In genomic region chr9:66952321-66952720, GRCm38 (mm10) we compare ENCODE assay signal across 15 mouse cellular contexts. TPM values are rescaled to one million over a fixed set of nuclear protein-coding genes. Genes with fewer than 3 reads are reported as not detected.
DNase-seq lines count a peak whose midpoint lies in the region; ATAC-seq and TF ChIP-seq lines count a peak whose summit lies in the region.
"Had no signal": no experiment of that assay in that cellular context is flagged by ENCODE, and none has a peak within 500 bp of the region (broad histone marks: within the 10 kb centered on the region; RNA-seq: fewer than 3 reads in every experiment).

No protein-coding gene starts in this region.

- TF ChIP-seq EP300 in liver, postnatal 0 days (IDR thresholded peaks at IDR 0.05; ENCODE audit: low read depth), result no peak

- no peak overlapping the region for H3K4me3 ChIP-seq in liver, postnatal 0 days (ENCODE audit: low read depth, low read length)
- H3K4me3 ChIP-seq: embryonic facial prominence, embryonic 10.5 days; forebrain, embryonic 13.5 days; heart, embryonic 12.5 days; hindbrain, embryonic 15.5 days had no signal

- H3K27me3 ChIP-seq in liver, postnatal 0 days (ENCODE audit: insufficient read depth, low read length), result no peaks in the 10 kb centered on the region
- H3K27me3 ChIP-seq: forebrain, embryonic 13.5 days; heart, embryonic 12.5 days; hindbrain, embryonic 15.5 days had no signal

- intact Hi-C loops in gastrocnemius, postnatal 36 days (cut with DNase I), result no loop called here

- no peak overlapping the region for H3K27ac ChIP-seq in liver, postnatal 0 days (ENCODE audit: low read depth)
- H3K27ac ChIP-seq: embryonic facial prominence, embryonic 10.5 days; forebrain, embryonic 13.5 days; hindbrain, embryonic 15.5 days had no signal

- no peaks in the 10 kb centered on the region for H3K9me3 ChIP-seq in liver, postnatal 0 days (ENCODE audit: low read length)
- H3K9me3 ChIP-seq: embryonic facial prominence, embryonic 10.5 days; forebrain, embryonic 13.5 days; heart, embryonic 12.5 days; hindbrain, embryonic 15.5 days had no signal

- peaks cover 9% of the 10 kb centered on the region for H3K36me3 ChIP-seq in liver, postnatal 0 days (replicated peaks; ENCODE audit: insufficient read depth, low read length)

- TF ChIP-seq CTCF in liver, postnatal 0 days (IDR thresholded peaks at IDR 0.05; ENCODE audit: low read depth), result no peak

- H3K4me2 ChIP-seq in liver, postnatal 0 days (ENCODE audit: low read depth, low read length), result no peak overlapping the region
- H3K4me2 ChIP-seq: forebrain, embryonic 13.5 days; heart, embryonic 12.5 days; hindbrain, embryonic 15.5 days had no signal

- no peak overlapping the region for H3K9ac ChIP-seq in liver, postnatal 0 days (replicated peaks)
- H3K9ac ChIP-seq: forebrain, embryonic 13.5 days; forebrain, postnatal 0 days; heart, embryonic 12.5 days; hindbrain, embryonic 15.5 days had no signal

- DNase-seq in gastrocnemius, postnatal 25 days, result peak; percentile 38
- no peak for DNase-seq in gastrocnemius, postnatal 36 days
- DNase-seq in kidney, adult 8-10 months, result peak; percentile 25 to 34
- no peak for DNase-seq in kidney, postnatal 10 days
- peak; percentile 5 for DNase-seq in liver, postnatal 0 days
- no peak for DNase-seq in liver
- DNase-seq: adrenal gland, adult 2 months; adrenal gland, postnatal 25 days; cerebellum, adult 18-20 months; cerebellum, adult 9-11 months; forebrain, postnatal 0 days had no signal

- no peaks in the 10 kb centered on the region for H3K4me1 ChIP-seq in liver, postnatal 0 days (ENCODE audit: insufficient read depth)
- H3K4me1 ChIP-seq: embryonic facial prominence, embryonic 10.5 days; forebrain, embryonic 13.5 days; heart, embryonic 12.5 days; hindbrain, embryonic 15.5 days had no signal

- no peak for ATAC-seq in liver, postnatal 0 days
- ATAC-seq: forebrain, embryonic 13.5 days; forebrain, postnatal 0 days had no signal

- 68% methylated on average over 8 of the region's 8 CpGs for WGBS in liver, postnatal 0 days (ENCODE audit: insufficient replicate concordance)

RNA-seq across cellular contexts. Expression of gene Rps27l, which starts 6.4 kb away (rescaled TPM):
- 100 to 1,000 TPM; 198 to 200 TPM for total RNA-seq in gastrocnemius, postnatal 25 days (2021)
- total RNA-seq in gastrocnemius, postnatal 36 days (2021), result 100 to 1,000 TPM; 170 to 203 TPM
- 587 and 618 TPM in 2 replicates for polyA plus RNA-seq in liver, postnatal 0 days (2015; fragmentation: Nextera tagmentation; extraction: Ambion mirVana)

RNA-seq across cellular contexts. Expression of gene Lactb, which starts 23.0 kb away (rescaled TPM):
- 10 to 100 TPM; 17.8 to 19.5 TPM for total RNA-seq in gastrocnemius, postnatal 25 days (2021)
- total RNA-seq in gastrocnemius, postnatal 36 days (2021), result 10 to 100 TPM; 20.8 to 22.1 TPM
- polyA plus RNA-seq in liver, postnatal 0 days (2015; fragmentation: Nextera tagmentation; extraction: Ambion mirVana), result 13.3 and 15.2 TPM in 2 replicates

RNA-seq across cellular contexts. Expression of gene Rab8b, which starts 32.8 kb away (rescaled TPM):
- 1 to 10 TPM; 5.0 to 6.1 TPM for total RNA-seq in gastrocnemius, postnatal 25 days (2021)
- 1 to 10 TPM; 5.0 to 5.5 TPM for total RNA-seq in gastrocnemius, postnatal 36 days (2021)
- 9.1 and 10.7 TPM in 2 replicates for polyA plus RNA-seq in liver, postnatal 0 days (2015; fragmentation: Nextera tagmentation; extraction: Ambion mirVana)

Comparison
In these comparisons a context has a peak if more than half of its experiments do, and no peak if none do; other contexts are left out.
1. DNase-seq: peak in gastrocnemius, postnatal 25 days (single experiment), kidney, adult 8-10 months (2 of 2) and liver, postnatal 0 days (single experiment); none in gastrocnemius, postnatal 36 days (0 of 2), kidney, postnatal 10 days (single experiment) and liver (single experiment).